Mouse (Mus musculus) neutrophil, adult 59 days (primary cell): ENCODE results near the gene Ube2t. TPM values are rescaled to one million over a fixed set of nuclear protein-coding genes. Genes with fewer than 3 reads are reported as not detected.

Experiments
- total RNA-seq, 2 experiments: library from RNA; stranded (reverse); gene quantifications; 1 replicate in 1 of 2; 2 replicates in 1 of 2; pipeline ENCODE4 v1.2.4; 2023

Ube2t gene
- 10 to 100 TPM; 11.1 to 11.2 TPM for total RNA-seq

GRCm38 (mm10) chr1:134962053-134962803 lies at the start of gene Ube2t:
Ube2t (plus strand) TSS chr1:134962565.

GRCm38 (mm10) chr1:134955637-134956176 lies 6.7 kb upstream of the Ube2t start, which contains the start of gene Ppp1r12b:
Ppp1r12b (minus strand) TSS chr1:134955942.

Other genes with a start within 250 kb of the Ube2t start
- 10 to 100 TPM; 11.2 to 11.8 TPM for gene Ppp1r12b, start 6.6 kb upstream of the Ube2t start, total RNA-seq
- not detected for gene Lgr6, start 142.7 kb downstream of the Ube2t start, total RNA-seq
- 10 to 100 TPM; 57.1 to 59.7 TPM for gene Ptpn7, start 170.1 kb downstream of the Ube2t start, total RNA-seq
- gene Arl8a, start 184.3 kb downstream of the Ube2t start, total RNA-seq, result 100 to 1,000 TPM in 1 of 2 experiments, 10 to 100 TPM in 1; 99.1 to 113 TPM
- gene Gpr37l1, start 205.1 kb downstream of the Ube2t start, total RNA-seq, result not detected